Mouse (Mus musculus): Measurements from ENCODE around the gene Ndufa7. TPM values are rescaled to one million over a fixed set of nuclear protein-coding genes. Genes with fewer than 3 reads are reported as not detected.
A peak's percentile ranks its signal among the peaks of the same experiment; 100 is the strongest.

The Ndufa7 gene
- polyA plus RNA-seq, 1 experiment from 2014 or later, result 477 TPM

GRCm38 (mm10) chr17:33798306-33798705 lies 26.1 kb upstream of the Ndufa7 start:
- Histone ChIP-seq H3K4me1 (no peaks in the 10 kb centered on the region), H3K27me3 (replicated peaks; ENCODE audit: low read depth, poor library complexity, severe bottlenecking) (no peaks in the 10 kb centered on the region), H3K27ac (replicated peaks) (no peak overlapping the region), H3K9me3 (no peaks in the 10 kb centered on the region), H3K4me3 (no peak overlapping the region), H3K36me3 (replicated peaks) (no peaks in the 10 kb centered on the region)
- no peak for DNase-seq (ENCODE audit: low spot score)
- 59% methylated on average over 3 of the region's 3 CpGs for WGBS

- Histone ChIP-seq H3K9me3 (no peaks in the 10 kb centered on the region), H3K27me3 (replicated peaks; ENCODE audit: low read depth, poor library complexity, severe bottlenecking) (no peaks in the 10 kb centered on the region), H3K27ac (replicated peaks) (no peak overlapping the region), H3K4me3 (no peak overlapping the region), H3K36me3 (replicated peaks) (no peaks in the 10 kb centered on the region), H3K4me1 (no peaks in the 10 kb centered on the region)
- no peak for DNase-seq (ENCODE audit: low spot score)
- WGBS, result 69% methylated on average over 1 of the region's 1 CpGs
Observed at GRCm38 (mm10) chr17:33799277-33799676, 25.1 kb upstream of the Ndufa7 start.

- no peak for DNase-seq (ENCODE audit: low spot score)
- Histone ChIP-seq H3K27ac (replicated peaks) (no peak overlapping the region), H3K36me3 (replicated peaks) (no peaks in the 10 kb centered on the region), H3K4me3 (no peak overlapping the region), H3K4me1 (0 out of 2 replicates have a peak, but pooled peaks cover 4% of the 10 kb centered on the region), H3K27me3 (replicated peaks; ENCODE audit: low read depth, poor library complexity, severe bottlenecking) (no peaks in the 10 kb centered on the region), H3K9me3 (no peaks in the 10 kb centered on the region)
- 6% methylated on average over 2 of the region's 2 CpGs for WGBS
Observed at GRCm38 (mm10) chr17:33802221-33802620, 22.2 kb upstream of the Ndufa7 start.

GRCm38 (mm10) chr17:33804205-33804604 lies 20.2 kb upstream of the Ndufa7 start:
- Histone ChIP-seq H3K36me3 (replicated peaks) (no peaks in the 10 kb centered on the region), H3K4me1 (peaks cover 11% of the 10 kb centered on the region; the same call in 1 of the 2 replicates), H3K27ac (replicated peaks) (no peak overlapping the region), H3K27me3 (replicated peaks; ENCODE audit: low read depth, poor library complexity, severe bottlenecking) (no peaks in the 10 kb centered on the region; the same call in 1 of the 2 replicates), H3K9me3 (no peaks in the 10 kb centered on the region), H3K4me3 (no peak overlapping the region)
- WGBS, result 60% methylated on average over 4 of the region's 4 CpGs
- no peak for DNase-seq (ENCODE audit: low spot score)

GRCm38 (mm10) chr17:33804745-33805144 lies 19.6 kb upstream of the Ndufa7 start:
- H3K4me3 ChIP-seq, result no peak overlapping the region
- H3K4me1 ChIP-seq, result peaks cover 11% of the 10 kb centered on the region; the same call in 1 of the 2 replicates
- H3K9me3 ChIP-seq, result no peaks in the 10 kb centered on the region
- no peak overlapping the region for H3K27ac ChIP-seq (replicated peaks)
- no peak for DNase-seq (ENCODE audit: low spot score)
- 70% methylated on average over 1 of the region's 1 CpGs for WGBS
- no peaks in the 10 kb centered on the region; the same call in 1 of the 2 replicates for H3K27me3 ChIP-seq (replicated peaks; ENCODE audit: low read depth, poor library complexity, severe bottlenecking)
- H3K36me3 ChIP-seq (replicated peaks), result no peaks in the 10 kb centered on the region

- H3K4me3 ChIP-seq, result no peak overlapping the region
- H3K4me1 ChIP-seq, result peaks cover 22% of the 10 kb centered on the region
- H3K27ac ChIP-seq (replicated peaks), result no peak overlapping the region
- DNase-seq (ENCODE audit: low spot score), result no peak
- peaks cover 13% of the 10 kb centered on the region for H3K27me3 ChIP-seq (replicated peaks; ENCODE audit: low read depth, poor library complexity, severe bottlenecking)
- no peaks in the 10 kb centered on the region for H3K9me3 ChIP-seq
- 60% methylated on average over 8 of the region's 9 CpGs for WGBS
- H3K36me3 ChIP-seq (replicated peaks), result no peaks in the 10 kb centered on the region
Observed at GRCm38 (mm10) chr17:33807181-33807888, 17.0 kb upstream of the Ndufa7 start.

- Histone ChIP-seq H3K27me3 (replicated peaks; ENCODE audit: low read depth, poor library complexity, severe bottlenecking) (peaks cover 13% of the 10 kb centered on the region), H3K36me3 (replicated peaks) (no peaks in the 10 kb centered on the region), H3K9me3 (no peaks in the 10 kb centered on the region), H3K4me1 (peaks cover 29% of the 10 kb centered on the region), H3K4me3 (no peak overlapping the region), H3K27ac (replicated peaks) (no peak overlapping the region)
- WGBS, result 43% methylated on average over 10 of the region's 10 CpGs
- DNase-seq (ENCODE audit: low spot score), result no peak
Observed at GRCm38 (mm10) chr17:33808192-33808591, 16.2 kb upstream of the Ndufa7 start.

- peaks cover 13% of the 10 kb centered on the region for H3K27me3 ChIP-seq (replicated peaks; ENCODE audit: low read depth, poor library complexity, severe bottlenecking)
Observed at GRCm38 (mm10) chr17:33810334-33811141, 13.8 kb upstream of the Ndufa7 start, which contains the start of gene Kank3. Gene Kank3, plus strand, starts transcription at chr17:33810519.

GRCm38 (mm10) chr17:33811142-33811516 lies 13.2 kb upstream of the Ndufa7 start:
- DNase-seq (ENCODE audit: low spot score), result no peak
- H3K4me1 ChIP-seq, result peaks cover 25% of the 10 kb centered on the region
- 27% methylated on average over 7 of the region's 7 CpGs for WGBS
- peaks cover 13% of the 10 kb centered on the region for H3K27me3 ChIP-seq (replicated peaks; ENCODE audit: low read depth, poor library complexity, severe bottlenecking)
- no peaks in the 10 kb centered on the region for H3K9me3 ChIP-seq
- H3K36me3 ChIP-seq (replicated peaks), result no peaks in the 10 kb centered on the region; the same call in 1 of the 2 replicates
- H3K4me3 ChIP-seq, result peak overlapping the region; percentile 61
- no peak overlapping the region for H3K27ac ChIP-seq (replicated peaks)

More at GRCm38 (mm10) chr17:33810334-33811141, 13.8 kb upstream of the Ndufa7 start, which contains the start of gene Kank3:
- Histone ChIP-seq H3K9me3 (no peaks in the 10 kb centered on the region), H3K36me3 (replicated peaks) (no peaks in the 10 kb centered on the region; the same call in 1 of the 2 replicates), H3K4me3 (peak within 1 kb of the TSS; percentile 61), H3K27ac (replicated peaks) (peak within 1 kb of the TSS; percentile 31; the same call in 1 of the 2 replicates), H3K4me1 (peaks cover 25% of the 10 kb centered on the region)
- peak; percentile 94 for DNase-seq (ENCODE audit: low spot score)
- WGBS, result under 1% methylated on average over 36 of the region's 36 CpGs

GRCm38 (mm10) chr17:33812475-33812874 lies 11.9 kb upstream of the Ndufa7 start:
- peaks cover 13% of the 10 kb centered on the region for H3K27me3 ChIP-seq (replicated peaks; ENCODE audit: low read depth, poor library complexity, severe bottlenecking)
- no peaks in the 10 kb centered on the region for H3K9me3 ChIP-seq
- H3K4me1 ChIP-seq, result peaks cover 33% of the 10 kb centered on the region
- H3K36me3 ChIP-seq (replicated peaks), result no peaks in the 10 kb centered on the region; the same call in 1 of the 2 replicates
- no peak overlapping the region for H3K27ac ChIP-seq (replicated peaks)
- WGBS, result 54% methylated on average over 3 of the region's 3 CpGs
- no peak for DNase-seq (ENCODE audit: low spot score)
- peak overlapping the region; percentile 1; the same call in 1 of the 2 replicates for H3K4me3 ChIP-seq

GRCm38 (mm10) chr17:33812990-33813389 lies 11.4 kb upstream of the Ndufa7 start:
- DNase-seq (ENCODE audit: low spot score), result no peak
- H3K4me1 ChIP-seq, result peaks cover 35% of the 10 kb centered on the region
- H3K36me3 ChIP-seq (replicated peaks), result peaks cover 2% of the 10 kb centered on the region
- H3K27ac ChIP-seq (replicated peaks), result no peak overlapping the region
- no peak overlapping the region; the same call in 1 of the 2 replicates for H3K4me3 ChIP-seq
- H3K27me3 ChIP-seq (replicated peaks; ENCODE audit: low read depth, poor library complexity, severe bottlenecking), result peaks cover 13% of the 10 kb centered on the region
- 63% methylated on average over 4 of the region's 4 CpGs for WGBS
- H3K9me3 ChIP-seq, result no peaks in the 10 kb centered on the region

GRCm38 (mm10) chr17:33815399-33815798 lies 9.0 kb upstream of the Ndufa7 start:
- WGBS, result 93% methylated on average over 6 of the region's 6 CpGs
- H3K27me3 ChIP-seq (replicated peaks; ENCODE audit: low read depth, poor library complexity, severe bottlenecking), result peaks cover 13% of the 10 kb centered on the region
- no peak overlapping the region for H3K4me3 ChIP-seq
- no peak for DNase-seq (ENCODE audit: low spot score)
- H3K36me3 ChIP-seq (replicated peaks), result peaks cover 26% of the 10 kb centered on the region
- H3K4me1 ChIP-seq, result peaks cover 46% of the 10 kb centered on the region
- no peaks in the 10 kb centered on the region for H3K9me3 ChIP-seq
- H3K27ac ChIP-seq (replicated peaks), result no peak overlapping the region

All from embryonic facial prominence, embryonic 10.5 days (tissue).